Mouse (Mus musculus) G1E (cell line): ENCODE data around the gene Slc24a2.

ENCODE experiments used
- CTCF ChIP-seq: IDR thresholded peaks from 2 replicates; pipeline ENCODE4 v1.5.1; 2012; ENCODE audit warnings: low read depth, low read length, inconsistent platforms, mixed read lengths
- GATA1 ChIP-seq: IDR thresholded peaks from 2 replicates; pipeline ENCODE4 v1.6.1; 2012; ENCODE audit warnings: borderline replicate concordance, low read length, inconsistent platforms, mixed read lengths
- POLR2AphosphoS5 ChIP-seq: IDR thresholded peaks from 2 replicates; pipeline ENCODE4 v1.6.1; 2012; ENCODE audit warnings: low read depth, low read length, inconsistent platforms; ENCODE audit not compliant: insufficient replicate concordance
- TAL1 ChIP-seq: conservative IDR thresholded peaks from 2 replicates; pipeline ENCODE4 v1.6.1; 2012; ENCODE audit warnings: low read depth, low read length, inconsistent platforms, mixed read lengths

GRCm38 (mm10) chr4:87052881-87053280 is 177.4 kb downstream of the Slc24a2 start:
- TF ChIP-seq CTCF, result no peak
- TF ChIP-seq GATA1, result no peak
- no peak for TF ChIP-seq POLR2AphosphoS5
- TF ChIP-seq TAL1, result no peak
